Mouse (Mus musculus) inflammation-experienced regulatory T-cells, adult 6 months (primary cell): Measurements from ENCODE around the gene Abcc6. TPM values are rescaled to one million over a fixed set of nuclear protein-coding genes. Genes with fewer than 3 reads are reported as not detected.
"Not testable (repeated sequence)": the region's sequence is repeated elsewhere in the genome, so short reads cannot be mapped to it uniquely, and the experiment has no call there.

Experiments
- ATAC-seq: one replicate; pipeline ENCODE4 v1.8.0; 2017
- polyA plus RNA-seq, 3 experiments: library from polyadenylated mRNA; unstranded; fragments of 100-300 nt; shearing (Covaris generic); gene quantifications; one replicate each; pipeline ENCODE4 v1.2.1; 2017

The Abcc6 gene
- polyA plus RNA-seq, 3 experiments from 2014 or later = not detected

DNA sequence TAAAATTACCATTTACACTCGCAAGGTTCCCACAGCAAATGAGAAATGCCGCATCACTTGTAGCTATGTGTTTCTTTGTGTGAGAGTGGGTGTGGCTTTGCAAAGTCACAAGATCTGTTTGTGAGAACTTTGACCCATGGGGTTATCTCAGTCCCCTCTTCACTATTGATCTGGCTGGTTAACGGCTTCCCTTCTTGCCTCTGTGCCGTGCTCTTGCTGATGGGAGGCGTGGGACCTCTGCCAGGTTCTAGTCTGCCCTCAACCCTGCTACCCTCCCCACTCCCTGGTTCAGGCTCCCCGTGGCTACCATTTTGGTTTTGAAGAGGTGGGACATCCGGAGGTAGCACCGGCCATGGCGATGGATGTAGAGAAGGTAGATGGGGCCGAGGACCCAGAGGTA, 1.4 kb downstream of the Abcc6 start:
- ATAC-seq = no peak

GRCm38 (mm10) chr7:46025436-46025835, 4.7 kb downstream of the Abcc6 start:
- ATAC-seq = no peak

DNA sequence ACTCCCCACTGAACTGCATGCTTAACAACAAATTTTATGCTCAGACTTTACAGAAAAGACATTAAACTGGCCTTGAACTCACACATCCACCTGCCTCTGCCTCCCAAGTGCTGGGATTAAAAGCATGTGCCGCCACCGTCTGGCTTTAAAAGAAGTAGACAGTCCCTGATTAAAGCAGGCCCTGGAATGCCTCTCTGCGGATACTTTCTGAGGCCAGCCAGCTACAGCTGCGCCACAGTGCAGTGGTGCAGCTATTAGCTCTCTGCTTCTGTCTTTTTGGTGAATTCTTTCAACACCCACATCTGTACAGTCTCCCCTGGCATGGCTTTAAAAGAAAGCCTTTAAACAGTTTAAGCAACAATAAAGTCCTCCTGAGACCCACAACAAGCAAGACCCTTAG, 8.2 kb downstream of the Abcc6 start:
- no peak for ATAC-seq

- ATAC-seq = no peak
Observed at GRCm38 (mm10) chr7:46019594-46019993, 10.5 kb downstream of the Abcc6 start.

DNA sequence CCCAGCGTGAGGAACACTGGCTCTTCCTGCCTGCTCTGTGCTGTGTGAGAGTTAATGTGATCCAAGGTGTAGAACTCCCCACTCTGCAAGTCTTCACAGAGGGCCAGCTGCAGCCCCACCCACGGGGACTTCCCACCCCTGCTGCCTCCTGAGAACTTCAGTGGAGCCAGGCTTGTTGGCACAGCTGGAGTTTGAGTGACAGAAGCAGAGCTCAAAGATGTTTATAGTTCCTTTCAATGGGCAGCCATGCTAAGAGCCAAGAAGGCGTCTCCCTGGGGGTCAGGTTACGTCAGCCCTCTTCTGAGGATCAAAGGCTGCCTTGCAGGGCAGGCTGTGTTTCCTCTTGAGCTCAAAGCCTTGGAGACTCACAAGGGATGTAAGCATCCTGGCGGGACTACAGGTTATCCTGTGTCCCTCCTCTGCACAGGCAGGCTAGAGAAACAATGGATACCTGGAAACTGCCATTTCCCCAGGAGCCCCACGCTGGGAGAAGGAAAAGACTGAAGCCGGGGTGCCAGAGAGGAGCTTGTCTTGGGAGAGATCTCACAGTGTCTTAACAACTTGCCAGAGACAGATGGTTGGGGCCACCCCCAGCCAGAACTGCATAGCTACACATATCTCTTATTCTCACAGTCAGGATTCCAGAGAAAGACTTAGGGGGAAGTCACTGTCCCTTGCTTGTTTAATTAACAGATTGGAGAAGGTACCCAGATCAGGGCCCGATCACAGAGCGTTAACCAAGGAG, 16.7 kb downstream of the Abcc6 start:
- no peak for ATAC-seq

GRCm38 (mm10) chr7:46012121-46012520, 18.0 kb downstream of the Abcc6 start:
- ATAC-seq = no peak

DNA sequence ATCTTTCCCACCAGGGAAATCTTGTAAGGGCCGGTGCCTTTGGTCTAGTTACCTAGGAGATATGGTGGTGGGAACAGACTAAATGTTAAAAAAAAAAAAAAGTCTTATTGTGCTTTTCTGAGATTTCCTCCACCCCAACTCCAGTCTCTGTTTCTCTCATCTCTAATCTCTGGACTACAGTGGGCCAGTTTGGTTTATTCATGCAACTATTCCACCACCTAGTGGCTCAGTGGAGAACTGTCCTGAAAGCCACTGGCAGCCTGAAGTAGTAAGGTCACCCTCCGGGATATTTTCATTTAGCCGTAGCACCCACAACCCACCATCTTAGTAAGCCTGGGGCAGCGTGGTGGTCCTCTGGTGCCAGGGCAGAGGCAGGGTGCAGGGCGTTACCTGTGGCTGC, 20.5 kb downstream of the Abcc6 start:
- no peak for ATAC-seq

- ATAC-seq = no peak
Observed at GRCm38 (mm10) chr7:46002748-46003147, 27.4 kb downstream of the Abcc6 start.

DNA sequence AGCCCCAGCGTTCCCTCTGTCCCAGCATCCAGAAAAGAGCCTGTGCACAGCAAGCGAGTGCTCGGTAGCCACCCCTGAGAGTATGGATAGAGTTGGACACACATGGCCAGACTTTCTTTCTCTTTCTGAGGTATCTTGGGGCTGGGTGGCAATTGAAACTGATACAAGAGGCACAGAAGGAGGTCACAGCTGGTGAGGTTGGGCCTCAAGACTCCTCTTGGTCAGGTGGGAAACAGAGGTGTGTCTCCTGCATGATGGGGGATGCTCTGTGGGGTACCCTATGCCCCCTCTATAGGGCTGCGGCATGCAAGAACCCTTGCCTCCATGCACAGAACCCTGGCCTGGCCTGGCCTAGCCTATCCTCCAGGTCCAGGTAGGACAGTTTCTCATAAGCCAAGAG, 29.5 kb downstream of the Abcc6 start:
- ATAC-seq = no peak

GRCm38 (mm10) chr7:45992470-45992869, 37.6 kb downstream of the Abcc6 start:
- ATAC-seq = no peak

GRCm38 (mm10) chr7:45988344-45988743, 41.8 kb downstream of the Abcc6 start:
- no peak for ATAC-seq

- no peak for ATAC-seq
Observed at GRCm38 (mm10) chr7:45986893-45987292, 43.2 kb downstream of the Abcc6 start.

GRCm38 (mm10) chr7:45981612-45982011, 48.5 kb downstream of the Abcc6 start:
- ATAC-seq = no peak

- ATAC-seq = no peak
Observed at GRCm38 (mm10) chr7:45974512-45974911, 55.6 kb downstream of the Abcc6 start.

DNA sequence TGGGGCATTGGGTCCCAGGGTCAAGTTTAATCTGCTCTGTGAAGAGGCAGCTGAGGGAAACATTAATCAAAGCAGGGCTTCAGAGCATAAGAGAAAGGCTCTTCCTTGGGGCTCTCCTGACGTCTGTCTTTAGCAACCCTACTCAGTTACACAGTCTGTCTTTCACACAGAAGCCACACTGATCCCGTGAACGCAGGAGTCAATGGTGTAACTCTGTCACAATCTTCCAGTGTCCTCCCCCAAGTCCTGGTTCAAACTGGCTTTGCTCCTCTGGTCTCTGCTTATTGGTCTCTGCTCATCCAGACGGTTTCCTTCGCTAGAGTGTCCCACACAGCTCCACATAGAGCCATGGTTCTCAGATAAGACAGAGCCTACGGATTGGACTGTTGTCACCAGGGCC, 56.0 kb downstream of the Abcc6 start:
- ATAC-seq = no peak

GRCm38 (mm10) chr7:45973271-45973687, 56.8 kb downstream of the Abcc6 start:
- no peak for ATAC-seq

- ATAC-seq = no peak
Observed at GRCm38 (mm10) chr7:45971831-45972723, 58.0 kb downstream of the Abcc6 start.

- no peak for ATAC-seq
Observed at GRCm38 (mm10) chr7:45956611-45957010, 73.5 kb downstream of the Abcc6 start.

DNA sequence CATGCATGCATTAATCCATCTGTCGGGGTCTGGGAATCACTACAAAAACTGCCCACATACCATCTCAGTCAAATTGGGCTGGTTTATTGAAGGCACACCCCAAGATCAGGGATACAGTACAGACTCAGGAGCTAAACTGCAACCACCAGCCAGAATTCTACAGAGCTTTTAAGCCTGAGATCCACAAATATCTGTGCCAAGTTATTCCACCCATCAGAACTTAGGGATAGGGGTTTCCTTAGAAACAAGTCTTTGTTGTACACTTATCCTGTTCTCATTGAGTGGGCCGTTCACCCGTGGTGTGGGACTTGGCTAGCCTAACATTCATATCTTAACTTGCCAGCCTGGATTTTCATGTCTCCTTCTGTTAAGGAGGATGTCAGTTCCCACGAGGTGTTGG, 81.0 kb downstream of the Abcc6 start:
- no peak for ATAC-seq

DNA sequence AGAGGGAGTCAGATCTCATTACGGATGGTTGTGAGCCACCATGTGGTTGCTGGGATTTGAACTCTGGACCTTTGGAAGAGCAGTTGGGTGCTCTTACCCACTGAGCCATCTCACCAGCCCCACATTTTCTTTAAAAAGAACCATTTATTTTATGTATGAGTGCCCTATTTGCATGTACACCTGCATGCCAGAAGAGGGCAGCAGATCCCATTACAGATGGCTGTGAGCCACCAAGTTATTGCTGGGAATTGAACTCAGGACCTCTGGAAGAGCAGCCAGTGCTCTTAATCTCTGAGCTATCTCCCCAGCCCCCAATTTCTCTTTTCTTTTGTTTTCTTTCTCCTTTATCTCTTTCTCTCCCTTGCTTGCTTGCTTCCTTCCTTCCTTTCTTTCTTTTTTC, 86.8 kb downstream of the Abcc6 start:
- ATAC-seq = not testable (repeated sequence)

DNA sequence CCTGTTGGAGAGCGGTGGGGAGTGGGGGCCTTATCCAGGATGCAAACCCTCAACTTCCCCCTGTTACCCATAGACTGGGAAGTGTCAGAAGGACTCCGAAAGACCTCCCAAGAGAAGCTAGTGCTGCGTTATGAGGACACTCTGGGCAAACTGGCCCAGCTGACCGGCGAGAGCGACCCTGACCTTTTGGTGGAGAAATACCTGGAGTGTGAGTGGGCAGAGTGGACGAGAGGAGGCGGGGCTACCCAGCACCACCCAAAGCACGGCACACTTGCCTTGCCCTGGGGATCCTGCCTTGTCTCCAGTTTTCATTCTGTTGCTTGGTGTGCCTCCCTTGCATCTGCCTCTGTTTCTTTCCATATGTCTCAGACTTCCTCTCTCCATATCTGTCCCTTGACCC, 88.1 kb downstream of the Abcc6 start:
- ATAC-seq = no peak

DNA sequence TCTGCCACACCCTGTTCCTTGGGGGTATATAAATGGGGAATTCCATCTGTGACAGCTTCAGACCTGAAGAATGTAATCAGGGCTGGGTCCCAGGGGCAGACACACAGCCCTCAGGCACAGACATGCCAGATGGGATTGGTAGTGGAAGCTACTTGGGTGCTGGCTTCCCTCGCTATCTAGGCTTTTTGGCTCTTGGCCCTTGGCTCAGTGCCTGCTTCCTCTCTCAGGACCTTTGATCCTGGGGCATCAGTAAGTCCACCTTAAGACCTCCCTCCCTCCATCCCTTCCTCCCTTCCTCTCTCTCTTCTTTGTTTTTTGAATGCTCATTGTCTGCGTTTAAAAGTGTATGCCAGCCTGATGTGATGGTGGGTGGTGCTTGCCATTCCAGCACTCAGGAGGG, 90.3 kb downstream of the Abcc6 start:
- ATAC-seq = no peak

DNA sequence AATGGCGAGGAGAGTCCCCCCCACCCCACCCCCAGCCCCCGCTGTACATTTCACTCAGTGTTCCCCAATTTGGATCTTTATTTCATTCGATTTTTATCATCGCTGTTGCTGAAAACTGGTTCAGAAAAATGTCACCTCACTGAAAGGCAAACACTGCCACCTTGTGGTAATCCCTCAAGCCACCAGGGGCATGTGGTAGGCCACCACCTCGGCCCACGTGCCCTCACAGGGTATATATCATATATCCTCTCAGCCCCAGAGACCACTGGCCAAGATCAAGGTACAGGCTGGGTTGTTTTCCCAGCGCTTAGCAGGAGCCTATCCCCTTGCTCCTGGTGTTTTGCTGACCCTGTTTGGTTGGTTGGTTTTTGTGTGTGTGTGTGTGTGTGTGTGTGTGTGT, 95.0 kb downstream of the Abcc6 start:
- peak; percentile 74 for ATAC-seq

DNA sequence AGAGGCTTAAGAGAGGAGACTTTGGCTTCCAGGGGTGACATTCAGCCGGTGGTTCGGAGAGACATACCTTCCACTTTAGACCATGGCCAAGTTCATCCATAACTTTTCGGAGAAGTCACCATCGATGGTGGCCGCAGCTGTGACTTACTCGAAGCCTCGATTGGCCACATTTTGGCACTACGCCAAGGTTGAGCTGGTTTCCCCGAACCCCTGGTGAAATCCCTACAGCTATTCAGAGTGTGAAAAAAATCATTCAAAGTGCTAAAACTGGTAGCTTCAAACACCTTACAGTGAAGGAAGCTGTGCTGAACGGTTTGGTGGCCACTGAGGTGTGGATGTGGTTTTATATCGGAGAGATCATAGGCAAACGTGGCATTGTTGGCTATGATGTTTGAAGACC, 96.3 kb downstream of the Abcc6 start:
- not testable (repeated sequence) for ATAC-seq
